Mouse (Mus musculus): ENCODE data around the gene Taf1c. TPM values are rescaled to one million over a fixed set of nuclear protein-coding genes. Genes with fewer than 3 reads are reported as not detected.

The Taf1c gene
- 15.3 and 16.7 TPM in 2 replicates for polyA plus RNA-seq (2016; fragmentation: Nextera tagmentation; extraction: Ambion mirVana)

DNA sequence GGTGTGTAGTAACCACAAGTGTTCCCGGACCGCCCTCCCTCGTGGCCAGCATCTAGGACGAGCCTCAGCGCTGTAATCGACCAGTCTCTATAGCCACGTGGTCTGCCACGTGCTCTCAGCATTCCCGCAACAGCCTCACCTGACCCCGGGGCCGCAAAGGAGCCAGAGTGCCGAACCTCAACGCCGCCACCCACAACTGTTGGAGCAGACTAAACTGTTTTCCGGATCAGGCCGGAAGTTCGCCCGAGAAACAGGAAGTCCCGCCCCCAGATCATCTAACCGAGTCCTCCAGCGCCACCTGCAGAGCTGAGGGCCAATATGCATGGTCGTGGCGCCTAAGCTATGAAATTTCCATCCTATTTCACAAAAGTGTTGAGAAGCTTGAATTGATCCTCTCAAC, at the start of gene Taf1c:
Gene Taf1c, minus strand, starts transcription at position 227 of the 400 bp plus-strand sequence.
- Histone ChIP-seq H3K4me3 (peak within 1 kb of the TSS; percentile 82), H3K27me3 (ENCODE audit: low read depth, poor library complexity, severe bottlenecking) (no peaks in the 10 kb centered on the region), H3K9me3 (replicated peaks) (peaks cover 11% of the 10 kb centered on the region; the same call in 1 of the 2 replicates), H3K27ac (replicated peaks) (peak within 1 kb of the TSS; percentile 84), H3K36me3 (peaks cover 32% of the 10 kb centered on the region), H3K4me1 (peaks cover 17% of the 10 kb centered on the region)
- under 1% methylated on average over 23 of the region's 23 CpGs for WGBS
- peak; percentile 93 for DNase-seq (ENCODE audit: low spot score)

DNA sequence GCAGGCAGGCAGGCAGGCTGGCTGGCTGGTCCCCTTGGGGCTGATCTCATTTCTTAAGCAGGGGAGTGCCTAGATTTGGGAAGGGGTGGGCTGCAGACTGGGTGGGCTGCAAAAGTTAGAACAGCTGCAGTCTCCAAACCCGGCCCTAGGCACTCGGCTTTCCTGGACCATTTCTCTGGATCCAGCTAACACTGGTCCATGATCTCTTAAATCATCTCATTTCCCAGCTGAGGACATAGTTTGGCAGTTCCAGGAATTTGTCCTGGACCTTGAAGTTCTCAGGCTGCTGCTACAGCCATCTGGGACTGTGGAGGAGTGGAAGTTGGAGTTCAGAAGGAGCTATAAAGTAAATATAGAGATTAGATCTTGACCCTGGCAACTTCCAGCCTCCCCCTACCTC, 46.3 kb upstream of the Taf1c start:
- DNase-seq (ENCODE audit: low spot score), result no peak
- Histone ChIP-seq H3K4me1 (peaks cover 17% of the 10 kb centered on the region), H3K36me3 (no peaks in the 10 kb centered on the region), H3K27me3 (ENCODE audit: low read depth, poor library complexity, severe bottlenecking) (no peaks in the 10 kb centered on the region), H3K9me3 (replicated peaks) (peaks cover 3% of the 10 kb centered on the region; the same call in 1 of the 2 replicates), H3K4me3 (no peak overlapping the region), H3K27ac (replicated peaks) (no peak overlapping the region)
- WGBS, result 63% methylated on average over 2 of the region's 2 CpGs

DNA sequence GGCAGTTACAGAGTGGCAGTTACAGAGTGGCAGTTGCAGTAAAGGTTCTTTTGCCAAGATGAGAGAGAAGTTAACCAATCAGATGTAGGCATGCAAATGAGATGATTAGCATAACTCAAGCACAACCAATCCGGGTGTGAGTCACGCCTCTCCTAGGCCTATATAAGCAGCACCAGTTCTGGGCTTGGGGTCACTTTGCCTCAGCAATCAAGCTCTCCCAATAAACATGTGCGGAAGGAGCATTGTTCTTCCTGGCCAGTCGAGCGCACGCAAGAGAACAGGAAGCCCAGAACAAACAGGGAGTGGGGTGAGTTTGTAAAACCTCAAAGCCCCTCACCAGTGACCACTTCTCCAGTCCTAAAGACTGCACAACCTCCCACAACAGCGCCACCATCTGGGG, 41.8 kb upstream of the Taf1c start:
- WGBS, result 85% methylated on average over 7 of the region's 7 CpGs
- H3K27me3 ChIP-seq (ENCODE audit: low read depth, poor library complexity, severe bottlenecking), result no peaks in the 10 kb centered on the region
- no peak for DNase-seq (ENCODE audit: low spot score)
- peaks cover 9% of the 10 kb centered on the region; the same call in 1 of the 2 replicates for H3K4me1 ChIP-seq
- no peaks in the 10 kb centered on the region for H3K36me3 ChIP-seq
- no peak overlapping the region for H3K4me3 ChIP-seq
- peaks cover 5% of the 10 kb centered on the region; the same call in 1 of the 2 replicates for H3K9me3 ChIP-seq (replicated peaks)
- no peak overlapping the region for H3K27ac ChIP-seq (replicated peaks)

DNA sequence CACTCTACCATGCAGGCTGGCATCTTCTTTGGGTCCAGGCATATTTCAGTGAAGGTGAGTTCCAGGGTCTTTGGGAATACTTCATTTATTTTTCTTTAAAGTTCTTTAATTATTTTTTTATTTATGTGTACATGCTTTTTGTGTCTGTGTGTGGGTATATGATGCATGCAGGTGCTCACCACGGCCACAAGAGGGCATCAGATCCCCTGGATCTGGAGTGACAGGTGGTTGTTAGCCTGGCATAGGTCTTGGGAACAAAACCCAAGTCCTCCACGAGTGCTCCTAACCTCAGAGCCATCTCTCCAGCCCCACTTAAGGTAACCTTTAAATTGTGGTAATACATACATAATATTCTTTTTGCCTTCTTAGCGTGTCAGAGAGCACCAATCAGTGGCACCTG, 41.2 kb upstream of the Taf1c start:
- Histone ChIP-seq H3K4me3 (no peak overlapping the region), H3K27me3 (ENCODE audit: low read depth, poor library complexity, severe bottlenecking) (no peaks in the 10 kb centered on the region), H3K36me3 (no peaks in the 10 kb centered on the region), H3K9me3 (replicated peaks) (peaks cover 5% of the 10 kb centered on the region; the same call in 1 of the 2 replicates), H3K4me1 (peaks cover 8% of the 10 kb centered on the region; the same call in 1 of the 2 replicates), H3K27ac (replicated peaks) (no peak overlapping the region)
- no peak for DNase-seq (ENCODE audit: low spot score)
- 80% methylated on average over 3 of the region's 3 CpGs for WGBS

DNA sequence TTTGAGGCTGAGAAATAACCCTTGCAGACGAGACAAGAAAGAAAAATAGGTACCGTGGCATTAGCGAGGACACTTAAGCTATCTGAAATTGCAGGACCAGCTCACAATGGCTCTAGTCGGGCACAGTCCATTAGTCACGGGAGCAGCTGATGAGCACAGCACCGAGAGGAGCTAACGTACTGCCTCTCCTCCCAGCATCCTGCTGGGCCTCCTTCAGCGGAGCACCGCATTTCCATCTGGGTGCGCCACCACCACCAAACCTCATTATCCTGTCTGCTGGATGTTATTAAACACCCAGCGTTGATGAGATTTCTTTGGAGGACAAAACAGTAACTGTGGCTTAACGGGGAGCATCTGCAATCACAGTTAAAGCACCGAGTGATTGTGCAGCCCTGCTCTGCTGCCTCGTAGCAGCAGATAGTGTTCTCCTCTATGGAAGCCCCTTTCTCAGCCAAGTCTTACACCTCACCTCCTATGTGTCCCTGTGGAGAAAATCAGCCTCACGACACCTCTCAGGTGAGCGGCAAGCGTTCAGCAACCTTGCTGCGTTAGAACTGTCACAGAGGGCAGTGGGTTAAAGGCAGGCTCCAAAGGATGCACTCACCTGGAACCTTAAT, 40.1 kb upstream of the Taf1c start:
- H3K36me3 ChIP-seq, result no peaks in the 10 kb centered on the region
- no peaks in the 10 kb centered on the region for H3K27me3 ChIP-seq (ENCODE audit: low read depth, poor library complexity, severe bottlenecking)
- peaks cover 6% of the 10 kb centered on the region; the same call in 1 of the 2 replicates for H3K4me1 ChIP-seq
- WGBS, result 75% methylated on average over 18 of the region's 18 CpGs
- no peak overlapping the region for H3K4me3 ChIP-seq
- no peak overlapping the region for H3K27ac ChIP-seq (replicated peaks)
- H3K9me3 ChIP-seq (replicated peaks), result peaks cover 5% of the 10 kb centered on the region; the same call in 1 of the 2 replicates
- no peak for DNase-seq (ENCODE audit: low spot score)

DNA sequence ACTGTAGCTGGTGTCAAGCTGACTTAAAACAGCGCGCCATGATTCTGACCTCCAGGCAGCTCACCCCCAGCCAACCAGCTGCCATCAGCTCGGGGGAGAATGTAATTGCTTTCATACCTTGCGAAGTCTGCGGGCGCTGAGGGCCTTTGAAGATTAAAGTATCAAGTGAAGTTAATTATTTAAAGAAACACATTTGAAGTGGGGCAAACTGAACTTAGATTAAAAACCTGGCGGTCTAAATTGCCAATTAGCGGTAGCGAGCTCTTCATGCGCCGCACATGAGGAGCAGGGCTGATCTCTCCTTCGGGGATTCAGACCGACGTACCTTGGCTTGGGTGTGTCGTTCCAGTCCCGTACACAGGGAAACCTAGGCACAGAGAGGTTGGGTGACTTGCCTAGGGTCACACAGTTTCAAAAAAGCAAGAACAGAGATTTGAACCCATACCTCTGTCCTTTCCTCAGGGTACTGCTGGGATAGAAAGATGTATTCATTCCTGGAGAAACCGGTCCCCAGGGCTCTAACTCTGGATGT, 39.5 kb upstream of the Taf1c start:
- DNase-seq (ENCODE audit: low spot score), result no peak

DNA sequence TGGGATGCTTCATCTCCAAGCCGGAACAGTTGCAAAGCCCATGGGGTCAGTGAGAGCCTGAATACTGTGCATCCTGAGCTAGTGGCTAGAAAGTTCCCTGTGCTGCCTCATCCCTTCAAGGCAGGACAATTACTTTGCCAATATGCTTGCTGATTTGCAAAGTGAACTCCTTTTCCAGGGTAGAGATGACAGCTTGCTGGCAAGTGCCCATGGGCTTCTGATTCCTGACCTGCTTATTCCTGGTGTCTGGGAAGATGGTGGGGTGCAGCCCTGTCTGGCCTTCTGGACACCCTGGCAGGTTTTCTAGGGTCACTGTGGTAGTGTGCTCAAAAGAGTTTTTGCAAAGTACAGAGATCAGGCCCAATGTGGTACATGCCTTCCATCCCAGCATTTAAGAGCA, 37.9 kb upstream of the Taf1c start:
- H3K27me3 ChIP-seq (ENCODE audit: low read depth, poor library complexity, severe bottlenecking), result 0 out of 2 replicates have a peak, but pooled peaks cover under 1% of the 10 kb centered on the region
- 87% methylated on average over 1 of the region's 1 CpGs for WGBS
- DNase-seq (ENCODE audit: low spot score), result no peak
- H3K9me3 ChIP-seq (replicated peaks), result peaks cover 5% of the 10 kb centered on the region; the same call in 1 of the 2 replicates
- H3K27ac ChIP-seq (replicated peaks), result no peak overlapping the region
- no peaks in the 10 kb centered on the region for H3K36me3 ChIP-seq
- peaks cover 6% of the 10 kb centered on the region; the same call in 1 of the 2 replicates for H3K4me1 ChIP-seq
- H3K4me3 ChIP-seq, result no peak overlapping the region

More for the DNA sequence above, 39.5 kb upstream of the Taf1c start:
- peaks cover 5% of the 10 kb centered on the region; the same call in 1 of the 2 replicates for H3K9me3 ChIP-seq (replicated peaks)
- H3K4me1 ChIP-seq, result peaks cover 6% of the 10 kb centered on the region; the same call in 1 of the 2 replicates
- H3K36me3 ChIP-seq, result no peaks in the 10 kb centered on the region
- H3K27ac ChIP-seq (replicated peaks), result no peak overlapping the region
- no peak overlapping the region for H3K4me3 ChIP-seq
- H3K27me3 ChIP-seq (ENCODE audit: low read depth, poor library complexity, severe bottlenecking), result no peaks in the 10 kb centered on the region
- WGBS, result 87% methylated on average over 17 of the region's 17 CpGs

DNA sequence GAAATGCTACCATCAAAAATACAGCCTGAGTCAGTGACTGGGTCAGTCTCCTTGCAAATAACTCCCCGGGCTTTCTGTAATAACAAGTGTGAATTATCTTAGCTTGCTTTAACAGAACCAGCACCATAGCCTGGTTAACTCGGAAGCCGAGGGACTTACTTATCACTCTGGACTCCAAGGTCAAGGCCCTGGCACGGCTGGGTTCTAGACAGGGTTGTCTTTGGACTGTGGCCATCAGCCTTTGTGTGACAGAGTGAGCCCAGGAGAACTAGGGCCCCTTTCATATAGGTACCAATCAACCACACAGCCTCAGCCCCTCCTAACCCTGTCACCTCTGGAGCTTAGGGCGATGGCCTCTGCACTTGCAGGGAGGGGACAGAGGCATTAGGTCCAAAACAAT, 36.0 kb upstream of the Taf1c start:
- no peaks in the 10 kb centered on the region for H3K36me3 ChIP-seq

DNA sequence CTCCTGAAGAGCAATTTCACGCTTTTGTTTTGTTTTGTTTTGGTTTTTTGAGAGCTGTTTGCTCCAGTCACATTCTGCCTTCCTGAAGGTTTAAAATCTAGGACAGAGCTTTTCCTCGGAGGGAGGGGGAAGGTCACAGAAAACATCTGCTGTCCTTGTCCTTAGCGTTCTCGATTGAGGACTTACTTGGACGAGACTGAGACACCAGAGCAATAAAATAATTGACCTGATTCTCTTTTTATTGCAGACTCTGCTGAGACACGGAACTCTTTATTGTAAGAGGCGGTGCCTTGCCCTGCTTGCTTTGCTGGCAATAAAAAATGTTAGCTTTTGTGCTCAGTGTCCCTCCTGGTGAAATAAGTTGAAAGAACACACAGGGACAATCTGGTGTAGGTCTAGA, 34.8 kb upstream of the Taf1c start:
- H3K4me1 ChIP-seq, result peaks cover 21% of the 10 kb centered on the region
- peaks cover 30% of the 10 kb centered on the region for H3K27me3 ChIP-seq (ENCODE audit: low read depth, poor library complexity, severe bottlenecking)
- H3K36me3 ChIP-seq, result no peaks in the 10 kb centered on the region
- H3K4me3 ChIP-seq, result no peak overlapping the region
- no peak overlapping the region for H3K27ac ChIP-seq (replicated peaks)
- no peak for DNase-seq (ENCODE audit: low spot score)
- 83% methylated on average over 7 of the region's 7 CpGs for WGBS
- no peaks in the 10 kb centered on the region for H3K9me3 ChIP-seq (replicated peaks)

More for the DNA sequence above, 36.0 kb upstream of the Taf1c start:
- Histone ChIP-seq H3K4me1 (peaks cover 14% of the 10 kb centered on the region), H3K27me3 (ENCODE audit: low read depth, poor library complexity, severe bottlenecking) (peaks cover 18% of the 10 kb centered on the region), H3K4me3 (no peak overlapping the region), H3K27ac (replicated peaks) (no peak overlapping the region), H3K9me3 (replicated peaks) (no peaks in the 10 kb centered on the region)
- WGBS, result 84% methylated on average over 5 of the region's 5 CpGs
- DNase-seq (ENCODE audit: low spot score), result no peak

DNA sequence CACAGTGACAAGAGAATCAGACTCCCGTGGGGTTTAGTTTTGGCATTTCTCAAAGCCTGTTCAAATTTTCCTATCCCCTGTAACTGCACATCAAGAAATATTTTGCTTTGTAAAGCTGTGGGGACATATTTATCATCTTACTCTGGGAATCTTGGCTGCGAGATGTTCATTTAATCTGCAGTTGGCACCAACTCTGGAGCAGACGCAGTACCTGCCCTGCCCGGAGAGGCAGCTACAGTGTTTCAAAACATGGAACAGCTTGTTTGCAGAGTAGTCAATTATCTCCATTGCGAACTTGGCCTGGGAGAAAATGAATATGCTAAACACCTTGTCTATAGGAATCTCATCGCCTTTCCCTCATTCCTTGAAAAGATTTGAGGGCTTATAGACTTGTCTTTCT, 33.2 kb upstream of the Taf1c start:
- WGBS, result 86% methylated on average over 6 of the region's 6 CpGs
- Histone ChIP-seq H3K4me3 (no peak overlapping the region), H3K27me3 (ENCODE audit: low read depth, poor library complexity, severe bottlenecking) (peaks cover 46% of the 10 kb centered on the region), H3K27ac (replicated peaks) (no peak overlapping the region), H3K36me3 (no peaks in the 10 kb centered on the region), H3K4me1 (peaks cover 29% of the 10 kb centered on the region), H3K9me3 (replicated peaks) (no peaks in the 10 kb centered on the region)
- DNase-seq (ENCODE audit: low spot score), result no peak

DNA sequence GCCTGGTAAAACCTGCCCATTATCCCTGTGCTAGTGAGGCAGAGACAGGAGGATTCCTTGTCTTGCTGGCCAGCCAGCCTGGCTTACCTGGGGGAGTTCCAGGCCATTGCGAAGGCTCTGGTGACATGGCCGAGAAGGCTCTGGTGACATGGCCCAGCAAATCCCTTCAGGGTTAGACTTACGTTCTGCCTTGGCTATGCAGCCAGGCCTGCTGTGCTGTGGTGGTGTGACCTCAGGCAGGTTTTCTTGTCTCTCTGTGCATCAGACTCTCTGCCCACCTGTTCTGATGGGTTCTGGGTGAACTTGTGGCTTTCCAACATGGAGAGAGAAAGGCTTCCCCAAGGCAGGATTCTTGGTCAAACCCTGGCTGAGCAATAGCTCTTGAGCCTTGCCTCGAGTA, 32.4 kb upstream of the Taf1c start:
- H3K27me3 ChIP-seq (ENCODE audit: low read depth, poor library complexity, severe bottlenecking), result peaks cover 54% of the 10 kb centered on the region
- peaks cover 37% of the 10 kb centered on the region for H3K4me1 ChIP-seq
- no peaks in the 10 kb centered on the region for H3K36me3 ChIP-seq
- no peak for DNase-seq (ENCODE audit: low spot score)
- no peak overlapping the region for H3K4me3 ChIP-seq
- 89% methylated on average over 4 of the region's 4 CpGs for WGBS
- H3K9me3 ChIP-seq (replicated peaks), result no peaks in the 10 kb centered on the region
- no peak overlapping the region; the same call in 1 of the 2 replicates for H3K27ac ChIP-seq (replicated peaks)

DNA sequence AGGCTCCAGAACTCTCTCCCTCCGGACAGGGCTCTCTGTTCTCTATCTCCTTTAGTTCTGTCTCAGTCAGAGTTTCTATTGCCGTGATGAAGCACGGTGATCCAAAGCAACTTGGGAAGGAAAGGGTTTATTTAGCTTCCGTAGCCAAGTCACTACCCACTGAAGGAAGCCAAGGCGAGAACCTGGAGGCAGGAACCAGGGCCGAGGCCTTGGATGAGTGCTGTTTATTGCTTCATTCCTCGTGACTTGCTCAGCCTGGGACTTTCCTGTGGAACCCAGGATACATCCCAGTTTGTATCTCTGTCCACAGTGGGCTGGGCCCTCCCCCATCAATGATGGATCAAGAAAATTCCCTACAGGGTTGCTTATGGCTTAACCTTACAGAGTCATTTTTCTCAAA, 31.7 kb upstream of the Taf1c start:
- H3K27me3 ChIP-seq (ENCODE audit: low read depth, poor library complexity, severe bottlenecking), result peaks cover 61% of the 10 kb centered on the region

DNA sequence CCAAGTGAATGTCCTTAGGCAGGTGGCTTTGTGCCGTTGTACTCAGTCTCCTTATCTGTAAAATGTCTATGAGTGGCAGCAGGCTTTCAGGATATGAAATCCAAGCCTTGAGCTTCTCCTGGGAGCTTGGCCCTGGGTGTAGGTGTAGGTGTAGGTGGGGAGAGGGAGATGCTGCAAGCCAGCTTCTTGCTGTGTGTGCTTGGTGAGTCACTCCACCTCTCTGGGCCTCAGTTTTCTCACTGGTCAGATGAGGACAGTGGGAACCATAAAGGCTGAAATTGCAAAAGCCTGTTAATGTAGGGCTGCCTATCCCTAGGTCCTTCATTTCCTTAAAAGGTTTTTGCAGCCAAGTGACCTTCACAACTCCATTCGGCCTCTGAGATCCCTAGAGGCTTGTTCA, 30.9 kb upstream of the Taf1c start:
- Histone ChIP-seq H3K36me3 (no peaks in the 10 kb centered on the region), H3K4me1 (peaks cover 41% of the 10 kb centered on the region), H3K4me3 (no peak overlapping the region), H3K27me3 (ENCODE audit: low read depth, poor library complexity, severe bottlenecking) (peaks cover 63% of the 10 kb centered on the region), H3K9me3 (replicated peaks) (no peaks in the 10 kb centered on the region), H3K27ac (replicated peaks) (peak overlapping the region; percentile 76)
- no peak for DNase-seq (ENCODE audit: low spot score)
- WGBS, result 68% methylated on average over 2 of the region's 2 CpGs

More for the DNA sequence above, 31.7 kb upstream of the Taf1c start:
- no peak for DNase-seq (ENCODE audit: low spot score)
- H3K27ac ChIP-seq (replicated peaks), result no peak overlapping the region
- peaks cover 37% of the 10 kb centered on the region for H3K4me1 ChIP-seq
- no peaks in the 10 kb centered on the region for H3K9me3 ChIP-seq (replicated peaks)
- no peaks in the 10 kb centered on the region for H3K36me3 ChIP-seq
- WGBS, result 74% methylated on average over 7 of the region's 7 CpGs
- H3K4me3 ChIP-seq, result no peak overlapping the region
